Mouse (Mus musculus) heart, adult 8-10 months (tissue): ENCODE measurements around the gene Mief2. TPM values are rescaled to one million over a fixed set of nuclear protein-coding genes. Genes with fewer than 3 reads are reported as not detected.

Experiments used
- DNase-seq: peaks from one replicate; pipeline ENCODE4 v3.0.0; 2022; ENCODE audit warnings: low spot score
- total RNA-seq, 4 experiments: library from RNA; stranded (reverse); gene quantifications; 2 replicates each; pipeline ENCODE4 v1.2.4; 2022

The Mief2 gene
- total RNA-seq, 4 experiments from 2014 or later: 37.3 to 51.5 (median 39.8) TPM

- no peak for DNase-seq
These were observed 8.9 kb upstream of the Mief2 start for GRCm38 (mm10) chr11:60719263-60719662.

GRCm38 (mm10) chr11:60726601-60727391 is 1.4 kb upstream of the Mief2 start, which contains the start of gene Flii:
Gene Flii, minus strand, starts transcription at chr11:60727263.
- DNase-seq: peak; percentile 78

DNA sequence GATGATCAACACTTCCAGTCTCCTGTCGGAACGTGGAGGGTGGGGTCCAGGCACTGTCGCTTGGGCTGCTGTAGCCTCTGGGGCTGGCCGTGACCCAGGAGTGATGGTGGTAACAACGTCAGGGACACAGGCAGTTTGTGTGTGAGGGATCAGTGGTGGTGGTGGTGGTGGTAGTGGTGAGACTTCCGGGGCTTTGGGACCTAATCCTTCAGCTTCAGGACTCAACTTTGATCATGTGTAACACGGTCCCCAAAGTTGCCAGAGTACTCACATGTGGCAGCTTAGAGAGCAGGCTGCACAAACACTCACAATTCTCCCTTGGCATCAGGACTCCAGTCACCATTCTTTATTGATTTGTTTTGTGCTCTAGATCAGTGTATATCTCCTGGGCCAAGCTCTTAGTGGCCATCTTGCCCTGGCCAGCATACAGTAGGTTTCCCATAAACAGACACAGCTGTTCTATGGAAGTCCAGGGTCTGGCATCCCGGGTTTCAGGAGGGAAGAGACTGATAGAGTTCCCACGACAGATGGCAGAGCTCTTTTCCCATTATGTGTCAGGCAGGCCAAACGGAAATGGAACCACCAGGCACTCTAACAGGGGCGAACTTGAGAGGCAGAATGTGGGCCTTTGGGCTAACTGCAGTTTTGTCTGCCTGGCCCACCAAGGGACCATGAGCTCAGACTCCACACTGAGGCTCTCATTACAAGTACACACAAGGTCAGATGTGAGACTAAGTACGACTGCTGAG is 632 bp upstream of the Mief2 start:
- no peak for DNase-seq

GRCm38 (mm10) chr11:60729217-60729641 is 1.0 kb downstream of the Mief2 start:
- DNase-seq: no peak

DNA sequence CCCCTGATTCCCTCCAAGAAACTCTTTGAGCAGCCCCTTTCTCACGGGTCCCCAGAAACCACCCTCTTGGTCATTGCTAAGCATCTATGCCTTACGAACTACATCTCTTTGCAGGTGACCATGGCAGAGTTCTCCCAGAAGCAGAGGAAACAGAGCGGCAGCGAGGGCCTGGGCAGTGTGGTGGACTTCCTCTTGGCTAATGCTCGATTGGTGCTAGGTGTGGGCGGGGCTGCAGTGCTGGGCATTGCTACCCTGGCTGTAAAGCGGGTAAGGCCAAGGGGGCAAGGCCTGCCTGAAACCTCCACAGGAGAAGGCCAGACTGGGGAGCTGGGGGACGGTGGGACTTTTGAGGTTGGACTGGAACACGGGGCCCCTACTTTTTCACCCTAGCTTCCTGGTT is 2.0 kb downstream of the Mief2 start:
- DNase-seq: no peak

DNA sequence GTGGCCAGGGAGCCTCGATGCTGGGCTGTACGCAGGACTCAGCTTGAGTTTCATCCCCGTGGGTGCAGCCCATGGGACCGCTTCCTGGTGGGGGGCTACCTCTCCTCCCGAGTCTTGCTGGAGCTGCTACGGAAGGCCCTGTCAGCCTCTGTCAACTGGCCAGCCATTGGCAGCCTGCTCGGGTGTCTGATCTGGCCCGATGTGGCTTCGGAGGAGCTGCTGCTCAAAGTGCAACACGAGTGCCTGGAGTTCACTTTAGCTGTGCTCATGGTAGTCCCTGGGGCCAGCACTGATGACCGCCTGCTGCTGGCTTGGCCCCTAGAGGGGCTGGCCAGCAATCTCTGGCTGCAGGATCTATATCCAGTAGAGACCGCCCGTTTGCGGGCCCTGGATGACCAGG is 3.1 kb downstream of the Mief2 start:
- no peak for DNase-seq

DNA sequence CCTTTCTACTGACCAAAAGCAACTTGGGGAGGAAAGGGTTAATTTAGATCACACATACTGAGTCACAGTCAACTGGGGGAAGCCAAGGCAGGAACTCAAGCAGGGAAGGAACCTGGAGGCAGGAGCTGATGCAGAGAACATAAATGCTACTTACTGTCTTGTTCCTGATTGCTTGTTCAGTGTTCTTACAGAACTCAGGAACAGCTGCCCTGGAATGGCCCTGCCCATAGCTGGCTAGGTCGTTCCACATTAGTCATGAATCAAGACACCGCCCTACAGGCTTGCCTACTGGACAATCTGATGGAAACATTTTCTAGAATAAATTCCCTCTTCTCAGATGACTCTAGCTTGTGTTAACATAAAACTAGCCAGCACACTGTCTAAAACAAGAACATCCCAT is 6.0 kb downstream of the Mief2 start:
- no peak for DNase-seq

DNA sequence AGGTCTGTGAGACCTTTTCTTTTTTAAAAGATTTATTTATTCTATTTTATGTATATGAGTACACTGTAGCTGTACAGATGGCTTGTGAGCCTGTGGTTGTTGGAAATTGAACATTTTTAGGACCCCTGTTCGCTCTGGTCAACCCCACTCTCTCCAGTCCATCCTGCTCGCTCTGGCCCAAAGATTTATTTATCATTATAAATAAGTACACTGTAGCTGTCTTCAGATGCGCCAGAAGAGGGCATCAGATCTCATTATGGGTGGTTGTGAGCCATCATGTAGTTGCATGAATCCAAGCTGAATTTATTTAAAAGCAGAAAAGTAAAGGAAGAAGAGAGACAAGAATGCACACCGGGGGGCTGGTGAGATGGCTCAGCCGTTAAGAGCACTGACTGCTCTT is 7.0 kb downstream of the Mief2 start:
- no peak for DNase-seq

DNA sequence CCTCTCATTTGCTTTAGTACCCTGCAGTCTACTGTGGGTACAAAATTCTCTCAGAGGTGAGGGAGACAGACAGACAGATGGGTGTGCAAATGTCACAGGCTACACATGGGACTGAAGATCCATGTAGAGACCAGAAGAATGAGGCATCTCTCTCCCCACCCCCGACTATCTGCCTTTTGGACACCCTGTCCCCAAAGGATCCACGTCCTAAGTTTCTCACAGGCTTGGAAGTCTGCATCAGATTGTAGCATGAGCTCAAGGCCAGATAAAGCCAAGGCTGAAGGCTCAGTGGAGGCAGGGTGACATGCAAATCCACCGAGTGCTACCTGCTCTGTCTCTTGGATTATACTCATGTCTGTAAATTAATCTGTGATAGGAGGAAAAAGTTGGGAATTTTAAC is 8.3 kb downstream of the Mief2 start:
- DNase-seq: no peak

DNA sequence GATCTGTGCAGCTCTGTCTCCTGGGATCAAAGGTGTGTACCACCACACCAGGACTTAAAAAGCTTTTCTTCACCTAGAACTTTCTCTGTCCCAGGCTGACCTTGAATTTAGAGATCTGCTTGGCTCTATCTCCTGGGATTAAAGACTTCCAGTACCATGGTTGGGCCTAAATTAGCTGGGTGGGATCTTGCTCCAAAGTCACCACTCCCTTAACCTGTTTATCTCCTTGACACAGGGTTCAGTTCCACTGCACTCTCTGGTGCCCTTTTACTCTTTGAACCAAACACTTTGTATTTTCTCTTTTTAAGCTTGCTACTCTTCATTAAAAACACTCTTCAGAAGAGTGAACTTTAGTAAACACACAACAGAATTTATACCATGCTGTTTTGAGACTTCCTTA is 9.3 kb downstream of the Mief2 start:
- DNase-seq: no peak

DNA sequence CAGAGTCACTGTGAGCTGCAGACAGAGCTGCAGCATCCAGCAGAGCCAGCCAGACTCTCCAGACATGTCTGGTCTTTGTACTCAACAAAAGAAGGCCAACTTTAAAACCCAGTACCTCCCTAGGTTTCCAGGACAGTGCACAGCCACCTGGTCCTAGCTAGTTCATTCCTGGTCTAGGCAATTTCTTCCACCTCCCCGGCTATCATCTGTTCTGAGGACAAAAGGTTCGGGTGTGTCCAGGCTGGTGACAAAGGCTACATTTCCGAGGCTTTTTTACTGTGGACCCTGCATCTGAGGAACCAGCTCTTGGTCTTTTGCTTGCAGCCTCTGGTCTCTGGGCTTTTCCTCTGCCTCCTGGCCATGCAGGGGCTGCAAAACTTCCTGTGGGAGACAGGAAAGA is 12.1 kb downstream of the Mief2 start:
- DNase-seq: no peak

DNA sequence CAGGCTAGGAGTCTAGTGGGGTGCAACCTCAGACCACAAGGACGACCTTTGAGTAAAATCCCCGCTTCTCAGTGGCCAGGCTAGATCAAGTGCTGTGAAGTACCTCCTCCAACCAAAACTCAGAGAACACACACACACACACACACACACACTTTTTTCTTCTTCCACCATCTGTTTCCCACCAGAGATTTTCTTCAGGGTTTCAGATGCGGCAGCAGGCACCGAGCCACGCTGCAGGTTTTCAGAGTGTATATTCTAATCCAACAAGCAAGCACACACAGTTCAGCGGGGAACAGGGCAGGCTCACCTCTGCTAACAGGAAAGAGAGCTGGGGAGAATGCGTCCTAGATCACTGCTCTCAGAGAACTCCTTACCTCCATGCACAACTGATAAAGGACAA is 27.4 kb downstream of the Mief2 start:
- DNase-seq: no peak

DNA sequence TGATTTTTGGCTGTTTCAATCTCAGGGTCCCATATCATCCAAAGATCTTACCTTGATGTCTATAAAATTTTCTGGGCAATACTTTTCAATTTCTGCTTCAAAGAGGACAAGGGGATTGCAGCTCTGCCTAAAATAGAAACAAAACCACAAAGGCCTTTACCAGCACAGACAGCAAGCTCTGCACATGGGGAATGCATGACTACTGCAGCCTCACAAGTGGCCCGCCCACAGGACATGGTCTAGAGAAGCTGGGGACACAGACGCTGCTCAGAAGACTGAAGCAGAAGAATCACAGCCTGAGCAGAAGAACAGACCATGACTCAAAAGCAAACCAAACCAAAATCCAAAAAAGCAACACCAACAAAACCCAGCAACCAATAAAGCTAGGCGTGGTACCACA is 33.5 kb downstream of the Mief2 start:
- DNase-seq: no peak

DNA sequence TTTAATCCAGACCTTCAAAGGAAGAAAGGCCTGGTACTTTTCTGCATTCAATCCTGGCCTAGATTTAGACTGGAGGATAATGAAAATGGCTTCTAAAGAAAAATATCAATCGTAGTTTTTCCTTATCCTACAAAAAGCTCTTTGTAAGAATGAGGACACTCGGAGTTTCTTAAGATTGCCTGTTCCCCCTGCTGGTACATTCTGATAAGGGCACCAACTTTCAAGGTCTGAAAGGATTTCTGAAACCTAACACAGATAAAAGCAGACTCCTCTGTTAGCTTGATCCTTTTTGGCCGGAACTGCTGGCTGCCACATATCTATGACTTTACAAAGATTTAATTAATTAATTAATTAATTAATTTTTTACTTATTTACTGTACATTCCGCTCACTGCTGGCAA is 38.8 kb downstream of the Mief2 start:
- DNase-seq: no peak

- DNase-seq: no peak
These were observed 41.1 kb downstream of the Mief2 start for GRCm38 (mm10) chr11:60769322-60769721.

DNA sequence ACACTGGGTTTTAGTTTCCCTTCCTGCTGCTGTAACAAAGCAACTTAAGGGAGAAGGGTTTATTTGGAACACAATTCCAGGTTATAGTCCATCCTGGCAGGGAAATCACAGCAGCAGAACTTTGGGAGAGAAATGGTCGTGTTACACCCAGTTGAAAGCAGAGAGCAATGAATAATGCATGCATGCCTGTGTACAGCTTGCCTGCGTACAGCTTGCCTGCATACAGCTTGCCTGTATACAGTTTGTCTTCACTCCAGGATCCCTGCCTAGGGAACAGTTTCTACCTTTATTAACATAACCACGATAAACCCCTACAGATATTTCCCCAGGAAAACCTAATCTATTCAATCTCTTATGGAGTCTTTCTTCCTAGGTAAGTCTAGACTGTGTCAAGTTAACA is 42.6 kb downstream of the Mief2 start:
- DNase-seq: no peak

DNA sequence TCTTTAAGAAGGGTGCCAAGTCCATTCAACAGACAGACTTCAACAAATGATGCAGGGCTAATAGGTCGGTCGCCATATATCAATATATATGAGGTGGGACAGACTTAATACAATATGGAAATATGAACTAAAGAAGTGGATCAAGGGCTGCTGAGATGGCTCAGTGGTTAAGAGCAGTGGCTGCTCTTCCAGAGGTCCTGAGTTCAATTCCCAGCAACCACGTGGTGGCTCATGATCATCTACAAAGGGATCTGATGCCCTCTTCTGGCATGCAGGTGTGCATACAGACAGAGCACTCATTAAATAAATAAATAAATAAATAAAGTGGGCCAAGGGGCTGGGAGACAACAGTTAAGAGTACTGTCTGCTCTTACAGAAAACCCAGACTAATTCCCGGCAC is 44.0 kb downstream of the Mief2 start:
- DNase-seq: no peak

DNA sequence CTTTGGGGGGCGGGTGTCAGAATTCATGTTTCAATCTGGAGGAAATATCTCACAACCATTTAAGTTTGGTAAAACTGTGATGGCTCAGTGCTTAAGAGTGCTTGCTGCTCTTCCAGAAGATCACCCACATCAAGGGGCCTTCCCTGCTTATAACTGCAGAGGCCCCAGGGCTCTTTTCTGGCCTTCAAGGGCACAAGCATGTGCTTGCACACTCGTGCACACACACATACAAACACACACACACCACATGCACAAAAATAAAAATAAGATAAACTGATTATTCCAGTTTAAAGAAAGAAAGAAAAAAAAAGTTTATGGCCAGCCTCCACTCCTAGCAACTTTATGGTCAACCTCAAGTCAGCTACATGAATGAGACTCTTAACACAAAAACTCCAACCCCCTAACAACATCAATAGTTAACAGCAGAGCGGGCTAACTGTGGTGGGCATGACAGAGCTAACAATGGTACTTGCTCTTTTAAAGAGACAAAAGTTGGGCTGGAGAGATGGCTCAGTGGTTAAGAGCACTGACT is 46.0 kb downstream of the Mief2 start:
- no peak for DNase-seq

DNA sequence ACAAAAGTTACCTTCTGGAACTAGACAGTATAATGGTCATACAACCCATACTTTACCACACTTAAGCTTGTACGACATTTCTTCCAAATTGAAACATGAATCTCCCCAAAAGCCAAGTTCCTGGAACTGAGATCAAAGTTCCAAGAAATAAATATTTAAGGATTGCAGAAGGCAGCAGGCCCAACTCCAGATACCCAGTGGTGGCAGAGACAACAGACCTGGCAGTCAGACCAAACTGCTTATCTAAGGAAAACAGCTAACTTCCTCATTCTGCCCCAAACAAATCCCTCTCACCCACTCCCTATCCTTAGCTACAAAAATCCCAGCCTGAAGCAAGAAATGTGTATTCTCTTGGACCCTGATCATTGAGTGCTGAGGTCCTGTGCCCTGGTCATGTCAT is 46.6 kb downstream of the Mief2 start:
- no peak for DNase-seq

GRCm38 (mm10) chr11:60775578-60775977 is 47.4 kb downstream of the Mief2 start:
- no peak for DNase-seq

DNA sequence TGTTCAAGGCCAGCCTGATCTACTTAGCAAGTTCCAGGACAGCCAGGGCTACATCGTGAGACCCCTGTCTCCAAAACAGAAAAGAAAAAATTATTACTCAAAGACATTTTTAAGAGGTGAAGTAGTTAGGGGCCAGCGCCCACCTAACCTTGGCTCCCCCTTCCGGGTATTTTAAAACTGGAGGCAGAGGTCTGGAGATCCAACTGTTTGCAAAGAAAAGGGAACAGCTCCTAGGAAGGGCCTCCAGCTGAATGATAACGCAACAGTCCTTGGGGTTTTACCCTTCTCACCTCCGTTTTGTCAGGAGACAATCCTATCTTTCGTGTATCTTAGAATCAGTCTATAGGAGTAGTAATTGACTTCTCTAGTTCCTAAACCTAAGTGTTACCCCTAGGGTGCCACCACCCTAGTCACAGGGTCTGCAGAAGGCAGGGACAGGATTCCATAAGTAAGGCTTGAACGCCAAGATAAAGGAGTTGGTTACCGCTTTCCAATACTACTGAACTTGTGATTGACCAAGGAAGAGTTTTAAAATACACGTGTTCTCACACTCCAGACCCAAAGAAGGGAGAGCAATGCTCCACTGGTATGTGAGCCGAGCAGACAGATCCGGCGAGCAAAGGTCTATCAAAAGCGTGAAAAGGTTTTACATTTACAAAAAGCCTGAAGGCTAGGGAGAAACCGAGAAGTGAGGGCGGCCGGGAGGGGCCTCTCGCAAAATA is 48.1 kb downstream of the Mief2 start:
- DNase-seq: no peak
